Mouse (Mus musculus) heart, adult 2 months (tissue): ENCODE measurements at regions not wholly inside any gene's neighbourhood (a gene's known extent, or its start where the extent isn't known, plus 50 kb on each side); places are given as distances from the start of the nearest gene placed in this dataset.

Experiments used
- DNase-seq, 2 experiments: peaks; one replicate each; pipeline ENCODE4 v3.0.0; 2021
- H3K27ac ChIP-seq: fragments of 200-600 bp; 2 replicates; pipeline ENCODE4 v1.8.1; 2022
- H3K27me3 ChIP-seq: fragments of 200-500 bp; 2 replicates; pipeline ENCODE4 v1.6.1; 2012; ENCODE audit warnings: mild to moderate bottlenecking, low read length, inconsistent platforms, mixed read lengths; ENCODE audit not compliant: control insufficient read depth, insufficient read depth
- H3K36me3 ChIP-seq: fragments of 200-500 bp; 2 replicates; pipeline ENCODE4 v1.6.1; 2012; ENCODE audit warnings: low read length, inconsistent platforms; ENCODE audit not compliant: control insufficient read depth, insufficient read depth
- H3K4me1 ChIP-seq: fragments of 200-500 bp; 2 replicates; pipeline ENCODE4 v1.6.1; 2011; ENCODE audit warnings: low read length; ENCODE audit not compliant: control insufficient read depth, insufficient read depth
- H3K4me3 ChIP-seq: fragments of 200-600 bp; 2 replicates; pipeline ENCODE4 v1.8.1; 2022
- H3K79me2 ChIP-seq: fragments of 200-500 bp; replicated peaks from 2 replicates; pipeline ENCODE4 v1.6.1; 2012; ENCODE audit warnings: mild to moderate bottlenecking, inconsistent platforms, low read length, moderate library complexity, mixed read lengths; ENCODE audit not compliant: control insufficient read depth, insufficient read depth
- H3K9ac ChIP-seq: fragments of 200-500 bp; 2 replicates; pipeline ENCODE4 v1.6.1; 2012; ENCODE audit warnings: low read depth, mild to moderate bottlenecking, control low read depth, inconsistent platforms, low read length, mixed read lengths
- CTCF ChIP-seq: fragments of 200-600 bp; IDR thresholded peaks from 2 replicates; pipeline ENCODE4 v1.8.1; 2022; ENCODE audit warnings: antibody characterized with exemption, mild to moderate bottlenecking, moderate library complexity
- EP300 ChIP-seq: fragments of 200-500 bp; IDR thresholded peaks from 2 replicates; pipeline ENCODE4 v1.6.1; 2011; ENCODE audit warnings: low read depth, low read length, control low read depth; ENCODE audit not compliant: insufficient read depth
- POLR2A ChIP-seq: fragments of 200-500 bp; IDR thresholded peaks from 2 replicates; pipeline ENCODE4 v1.6.1; 2011; ENCODE audit warnings: mild to moderate bottlenecking, low read depth, low read length, control low read depth; ENCODE audit not compliant: insufficient read depth
- WGBS: fragments of 180-500 bp; shearing (Covaris S2); methylation state at CpG from one replicate; pipeline ENCODE4 v1.1.7; 2018; 5-methylcytosine and 5-hydroxymethylcytosine counted together
- intact Hi-C: fragments of 180-260 bp; cut with DNase I; formaldehyde crosslinking; loops from one replicate; pipeline ENCODE4 v1.15.1; 2025

DNA sequence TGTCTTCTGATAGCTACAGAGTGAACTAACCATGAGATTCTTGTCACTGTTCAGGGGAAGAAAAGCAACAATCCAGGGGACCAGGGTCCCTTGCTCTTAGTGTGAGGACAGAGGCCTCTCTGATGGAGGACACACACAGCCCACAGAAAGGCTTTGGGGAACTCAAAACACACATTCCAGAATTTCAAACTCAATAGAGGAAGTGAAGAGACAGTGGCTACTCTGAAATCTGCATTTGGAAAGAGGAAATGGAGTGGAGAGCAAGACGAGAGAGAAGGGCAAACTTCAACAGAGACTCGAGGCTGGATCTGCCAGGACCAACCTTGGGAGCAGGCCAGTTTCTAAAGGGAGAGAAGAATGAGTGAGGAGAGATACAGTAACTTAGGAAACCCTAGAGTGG lies 125.7 kb upstream of the Slc22a12 start:
- no peak overlapping the region for H3K9ac ChIP-seq
- no peaks in the 10 kb centered on the region for H3K27me3 ChIP-seq
- no peak overlapping the region for H3K27ac ChIP-seq
- H3K36me3 ChIP-seq, result no peaks in the 10 kb centered on the region
- no peaks in the 10 kb centered on the region for H3K79me2 ChIP-seq
- no peak overlapping the region for H3K4me3 ChIP-seq
- no peak for DNase-seq
- no peaks in the 10 kb centered on the region; the same call in 1 of the 2 replicates for H3K4me1 ChIP-seq
- TF ChIP-seq POLR2A (no peak), CTCF (no peak), EP300 (no peak)
- intact Hi-C loops, result no loop called here
- WGBS, result 25% methylated on average over 2 of the region's 2 CpGs

DNA sequence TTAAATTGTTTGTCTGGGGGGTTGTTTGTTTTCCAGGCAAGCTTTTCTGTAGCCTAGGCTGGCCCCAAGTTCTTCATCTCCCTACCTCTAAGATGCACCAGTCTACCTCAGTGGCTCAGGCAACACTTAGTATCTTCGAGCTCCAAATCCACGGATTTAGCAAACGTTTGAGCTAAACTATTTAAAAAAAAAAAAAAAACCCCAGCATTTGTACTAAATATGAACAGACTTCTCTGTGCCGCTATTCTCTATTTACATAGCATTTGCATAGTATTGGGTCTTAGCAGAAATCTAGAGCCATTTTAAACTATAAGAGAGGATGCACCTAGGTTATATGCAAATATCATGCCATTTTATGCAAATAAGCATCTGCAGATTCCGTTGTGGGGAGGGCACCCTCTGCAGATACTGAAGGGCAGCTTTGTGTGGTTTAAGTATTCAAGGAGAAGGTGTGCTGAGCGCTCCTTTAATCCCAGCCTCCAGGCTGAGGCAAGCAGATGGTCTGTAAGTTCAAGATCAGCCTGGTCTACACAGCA lies 123.4 kb upstream of the Slc22a12 start:
- no peak overlapping the region for H3K4me3 ChIP-seq
- no peaks in the 10 kb centered on the region for H3K27me3 ChIP-seq
- intact Hi-C loops, result no loop called here
- H3K27ac ChIP-seq, result no peak overlapping the region
- H3K36me3 ChIP-seq, result no peaks in the 10 kb centered on the region
- H3K9ac ChIP-seq, result no peak overlapping the region
- WGBS, result 71% methylated on average over 6 of the region's 6 CpGs
- no peak for DNase-seq
- no peaks in the 10 kb centered on the region for H3K79me2 ChIP-seq
- TF ChIP-seq CTCF (no peak), POLR2A (no peak), EP300 (no peak)
- no peaks in the 10 kb centered on the region; the same call in 1 of the 2 replicates for H3K4me1 ChIP-seq

DNA sequence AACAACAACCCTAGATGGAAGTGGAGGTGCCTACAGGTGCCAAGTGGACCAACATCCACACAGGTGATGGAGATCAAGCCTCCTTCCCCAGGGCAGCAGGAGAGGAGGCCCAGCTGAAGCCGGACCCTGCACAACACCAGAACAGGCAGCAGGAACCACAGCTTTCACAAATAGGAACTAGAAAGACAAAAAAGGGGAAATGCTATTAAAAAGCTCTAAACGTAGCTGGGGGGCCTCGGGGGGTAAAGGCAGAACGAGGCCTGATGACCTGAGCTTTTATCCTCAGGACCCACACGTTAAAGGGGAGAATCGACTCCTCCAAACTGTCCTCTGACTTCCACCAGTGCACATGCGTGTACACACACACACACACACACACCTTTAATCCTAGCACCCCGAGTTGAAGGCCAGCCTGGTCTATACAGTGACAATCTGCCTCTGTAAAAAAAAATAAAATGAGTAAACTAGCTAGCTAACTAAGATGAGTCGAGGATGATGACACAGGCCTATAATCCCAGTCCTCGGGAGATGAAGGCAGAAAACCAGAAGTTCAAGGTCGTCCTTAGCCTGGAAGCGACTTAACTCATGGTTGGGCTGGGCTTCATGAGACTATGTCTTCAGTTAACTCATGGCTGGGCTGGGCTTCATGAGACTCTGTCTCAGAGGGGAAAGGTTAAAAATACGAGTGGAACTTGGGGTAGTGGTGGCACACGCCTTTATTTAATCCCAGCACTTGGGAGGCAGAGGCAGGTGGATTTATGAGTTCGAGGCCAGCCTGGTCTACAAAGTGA lies 122.6 kb upstream of the Slc22a12 start:
- H3K27ac ChIP-seq, result no peak overlapping the region
- no peak overlapping the region for H3K9ac ChIP-seq
- H3K4me3 ChIP-seq, result no peak overlapping the region
- no peaks in the 10 kb centered on the region; the same call in 1 of the 2 replicates for H3K4me1 ChIP-seq
- TF ChIP-seq POLR2A (no peak), CTCF (no peak), EP300 (no peak)
- 68% methylated on average over 15 of the region's 15 CpGs for WGBS
- peak in 1 of 2 experiments; percentile 8 for DNase-seq
- no peaks in the 10 kb centered on the region for H3K79me2 ChIP-seq
- H3K36me3 ChIP-seq, result no peaks in the 10 kb centered on the region
- no peaks in the 10 kb centered on the region for H3K27me3 ChIP-seq
- intact Hi-C loops, result no loop called here

DNA sequence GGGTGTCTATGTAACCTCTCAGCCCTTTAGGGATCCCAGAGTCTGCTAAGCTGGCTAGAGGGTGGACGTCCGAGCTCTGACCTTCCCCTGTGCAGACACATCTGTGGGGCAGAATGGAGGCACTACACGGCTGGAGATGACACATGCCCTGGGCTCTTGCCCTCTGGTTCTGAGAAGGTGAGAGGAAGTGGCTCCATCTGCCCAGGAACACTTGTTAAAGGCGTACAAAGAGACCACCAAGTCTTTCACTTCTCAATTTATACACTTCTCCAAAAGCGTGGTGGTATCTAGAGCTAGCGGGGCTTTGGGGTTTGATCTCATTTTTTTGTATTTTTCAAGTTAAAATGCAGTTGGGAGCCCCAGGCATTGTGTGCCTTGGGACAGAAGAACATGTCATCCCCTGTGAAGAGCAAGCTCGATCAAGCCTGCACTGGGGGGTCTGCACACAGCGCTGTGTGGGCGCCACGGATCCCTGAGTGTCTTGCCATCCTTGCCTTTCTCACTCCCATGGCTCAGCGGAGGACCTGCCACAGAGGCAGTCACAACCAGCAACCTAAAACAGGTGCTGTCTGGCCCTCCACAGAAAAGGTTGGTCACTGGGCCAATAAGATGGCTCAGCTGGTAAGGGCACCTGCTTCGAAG lies 121.6 kb upstream of the Slc22a12 start:
- H3K36me3 ChIP-seq, result no peaks in the 10 kb centered on the region
- intact Hi-C loops, result no loop called here
- DNase-seq, result no peak
- WGBS, result 78% methylated on average over 12 of the region's 12 CpGs
- H3K27ac ChIP-seq, result no peak overlapping the region
- TF ChIP-seq EP300, result no peak
- no peak for TF ChIP-seq POLR2A
- TF ChIP-seq CTCF, result no peak
- no peaks in the 10 kb centered on the region for H3K79me2 ChIP-seq
- no peaks in the 10 kb centered on the region; the same call in 1 of the 2 replicates for H3K4me1 ChIP-seq
- H3K4me3 ChIP-seq, result no peak overlapping the region
- no peaks in the 10 kb centered on the region for H3K27me3 ChIP-seq
- H3K9ac ChIP-seq, result no peak overlapping the region

DNA sequence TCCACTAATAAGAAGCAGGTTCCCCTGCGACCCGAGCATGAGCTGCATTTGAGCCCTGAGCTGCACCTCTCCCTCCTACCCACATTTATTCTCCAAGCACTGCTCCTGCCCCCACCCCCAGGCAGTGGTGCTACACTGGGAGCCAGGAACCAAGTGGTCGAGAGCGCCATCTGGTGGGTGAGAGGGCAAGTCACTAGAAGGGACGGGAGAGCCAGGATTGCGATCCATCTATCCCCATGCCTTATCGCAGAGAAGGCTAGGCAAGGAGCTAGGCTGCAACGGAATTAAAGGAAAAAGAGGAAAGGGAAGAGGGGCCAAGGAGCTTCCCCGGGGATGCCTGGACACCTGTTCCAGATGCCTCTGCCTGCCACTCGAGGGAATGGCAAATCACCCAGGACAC lies 120.6 kb upstream of the Slc22a12 start:
- intact Hi-C loops, result loop anchor here (1.0 kb wide), 1 partner anchor 174 kb away; no protein-coding TSS in a partner anchor
- peak; percentile 72 to 84 for DNase-seq
- Histone ChIP-seq H3K27ac (no peak overlapping the region), H3K4me1 (no peaks in the 10 kb centered on the region; the same call in 1 of the 2 replicates), H3K79me2 (no peaks in the 10 kb centered on the region), H3K4me3 (no peak overlapping the region), H3K36me3 (no peaks in the 10 kb centered on the region), H3K9ac (no peak overlapping the region), H3K27me3 (no peaks in the 10 kb centered on the region)
- TF ChIP-seq POLR2A, result no peak
- peak; percentile 91 for TF ChIP-seq CTCF
- TF ChIP-seq EP300, result 0 out of 2 replicates have a peak, but pooled peaks have one; percentile 54
- WGBS, result 4% methylated on average over 10 of the region's 10 CpGs
